9 mouse cellular contexts compared by ENCODE assay signal in the genomic region with DNA sequence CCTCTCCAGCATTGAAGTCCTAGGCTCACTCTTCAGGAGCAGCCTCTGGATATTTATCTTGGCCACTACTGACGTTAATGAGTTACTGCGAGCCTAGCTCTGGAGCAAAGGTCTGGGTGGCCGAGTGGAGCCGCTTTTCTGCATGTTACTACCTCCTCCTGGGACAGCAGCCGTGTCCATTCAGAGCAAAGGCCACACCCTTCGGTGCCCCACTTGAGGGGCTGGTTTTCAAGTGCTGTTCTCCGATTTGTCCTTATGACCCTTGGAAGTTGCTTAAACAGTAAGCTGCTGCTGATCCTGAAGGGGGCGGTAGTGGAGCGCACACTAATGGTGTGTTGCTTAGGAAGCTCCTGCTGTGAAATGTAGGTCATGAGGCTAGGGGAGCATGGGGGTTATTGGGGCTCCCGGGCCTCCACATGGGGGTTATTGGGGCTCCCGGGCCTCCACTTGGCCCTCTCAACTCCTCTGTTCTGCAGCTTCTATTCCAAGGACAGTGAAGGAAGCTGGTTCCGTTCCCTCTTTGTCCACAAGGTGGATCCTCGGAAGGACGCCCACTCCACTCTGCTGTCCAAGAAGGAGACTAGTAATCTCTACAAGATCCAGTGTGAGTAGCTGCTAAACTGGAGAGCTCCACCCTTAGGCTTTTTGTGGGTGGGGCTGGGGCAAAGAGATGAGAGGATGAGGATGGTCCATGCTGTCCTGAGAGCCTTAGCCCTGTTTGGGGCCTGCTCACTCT. TPM values are rescaled to one million over a fixed set of nuclear protein-coding genes. Genes with fewer than 3 reads are reported as not detected.
A peak's percentile ranks its signal among the peaks of the same experiment; 100 is the strongest.
DNase-seq lines count a peak whose midpoint lies in the region; ATAC-seq and TF ChIP-seq lines count a peak whose summit lies in the region.
"Had no signal": no experiment of that assay in that cellular context is flagged by ENCODE, and none has a peak within 500 bp of the region (broad histone marks: within the 10 kb centered on the region; RNA-seq: fewer than 3 reads in every experiment).

No protein-coding gene starts in this region.

- H3K4me3 ChIP-seq in thymus, adult 2 months (ENCODE audit: control insufficient read depth, insufficient read depth, low read length), result no peak overlapping the region
- H3K4me3 ChIP-seq in cortical plate, adult 2 months (ENCODE audit: insufficient read depth, low read length), result no peak overlapping the region
- H3K4me3 ChIP-seq in intestine, postnatal 0 days (ENCODE audit: low read depth, low read length), result no peak overlapping the region
- H3K4me3 ChIP-seq in lung, embryonic 14.5 days (ENCODE audit: low read depth, low read length), result no peak overlapping the region
- H3K4me3 ChIP-seq: embryonic facial prominence, embryonic 15.5 days; neural tube, embryonic 12.5 days had no signal

- H3K9ac ChIP-seq in intestine, postnatal 0 days (ENCODE audit: low read depth, low read length), result no peak overlapping the region
- H3K9ac ChIP-seq in lung, embryonic 14.5 days, result no peak overlapping the region
- H3K9ac ChIP-seq: embryonic facial prominence, embryonic 15.5 days; neural tube, embryonic 12.5 days had no signal

- peak overlapping the region; percentile 49 for H3K4me2 ChIP-seq in intestine, postnatal 0 days (replicated peaks; ENCODE audit: low read depth)
- H3K4me2 ChIP-seq in lung, embryonic 14.5 days, result no peak overlapping the region
- H3K4me2 ChIP-seq: embryonic facial prominence, embryonic 15.5 days; neural tube, embryonic 12.5 days had no signal

- no peak for TF ChIP-seq POLR2A in thymus, adult 2 months (IDR thresholded peaks at IDR 0.05; ENCODE audit: control insufficient read depth, extremely low read depth, insufficient read depth, low read length, poor library complexity)
- no peak for TF ChIP-seq POLR2A in cortical plate, adult 2 months (IDR thresholded peaks at IDR 0.05; ENCODE audit: extremely low read depth, insufficient read depth, low read length)

- H3K27me3 ChIP-seq in thymus, adult 2 months (ENCODE audit: control insufficient read depth, insufficient read depth, low read length), result no peaks in the 10 kb centered on the region
- H3K27me3 ChIP-seq in intestine, postnatal 0 days (replicated peaks; ENCODE audit: control insufficient read depth, insufficient read depth, low read length), result no peaks in the 10 kb centered on the region
- H3K27me3 ChIP-seq in lung, embryonic 14.5 days (ENCODE audit: insufficient read depth, low read length), result no peaks in the 10 kb centered on the region
- H3K27me3 ChIP-seq: embryonic facial prominence, embryonic 15.5 days; neural tube, embryonic 12.5 days had no signal

- DNase-seq in thymus, adult 2 months, result peak; percentile 12
- DNase-seq in thymus, postnatal 36 days, result no peak
- DNase-seq in lung, embryonic 14.5 days, result peak; percentile 67
- no peak for DNase-seq in frontal cortex, postnatal 36 days (ENCODE audit: low spot score in 2 of 2)
- DNase-seq in layer of hippocampus, adult 9-10 months (ENCODE audit: low spot score), result no peak

- H3K4me1 ChIP-seq in thymus, adult 2 months (replicated peaks; ENCODE audit: control insufficient read depth, insufficient read depth, low read length), result no peaks in the 10 kb centered on the region
- H3K4me1 ChIP-seq in cortical plate, adult 2 months (ENCODE audit: control insufficient read depth, insufficient read depth, low read length), result no peaks in the 10 kb centered on the region
- H3K4me1 ChIP-seq in intestine, postnatal 0 days (replicated peaks; ENCODE audit: control insufficient read depth, insufficient read depth, low read length), result peaks cover 3% of the 10 kb centered on the region; the same call in 1 of the 2 replicates
- peaks cover 7% of the 10 kb centered on the region for H3K4me1 ChIP-seq in lung, embryonic 14.5 days (ENCODE audit: insufficient read depth)
- H3K4me1 ChIP-seq: embryonic facial prominence, embryonic 15.5 days had no signal

- H3K36me3 ChIP-seq in thymus, adult 2 months (ENCODE audit: control insufficient read depth, insufficient read depth, low read length), result no peaks in the 10 kb centered on the region
- no peaks in the 10 kb centered on the region for H3K36me3 ChIP-seq in intestine, postnatal 0 days (ENCODE audit: control insufficient read depth, insufficient read depth)
- no peaks in the 10 kb centered on the region for H3K36me3 ChIP-seq in lung, embryonic 14.5 days (ENCODE audit: insufficient read depth)

- no peak overlapping the region for H3K27ac ChIP-seq in thymus, adult 2 months (ENCODE audit: control insufficient read depth, insufficient read depth, low read length)
- no peak overlapping the region for H3K27ac ChIP-seq in cortical plate, adult 2 months (ENCODE audit: insufficient read depth, low read length)
- H3K27ac ChIP-seq in intestine, postnatal 0 days (ENCODE audit: low read depth, low read length), result peak overlapping the region; percentile 69
- no peak overlapping the region for H3K27ac ChIP-seq in lung, embryonic 14.5 days (ENCODE audit: low read depth)
- H3K27ac ChIP-seq: embryonic facial prominence, embryonic 15.5 days; neural tube, embryonic 12.5 days had no signal

- TF ChIP-seq CTCF in thymus, adult 2 months (IDR thresholded peaks at IDR 0.05; ENCODE audit: borderline replicate concordance, control insufficient read depth, extremely low read depth, insufficient read depth, low read length, poor library complexity), result 0 out of 2 replicates have a peak, but pooled peaks have one; percentile 31
- TF ChIP-seq CTCF in cortical plate, adult 2 months (IDR thresholded peaks at IDR 0.05; ENCODE audit: extremely low read depth, insufficient read depth, low read length), result 0 out of 2 replicates have a peak, but pooled peaks have one; percentile 10
- peak; percentile 85 for TF ChIP-seq CTCF in intestine, postnatal 0 days (IDR thresholded peaks at IDR 0.05; ENCODE audit: low read depth)
- TF ChIP-seq CTCF in lung, embryonic 14.5 days (IDR thresholded peaks at IDR 0.05; ENCODE audit: low read depth), result peak; percentile 40

- H3K9me3 ChIP-seq in intestine, postnatal 0 days (ENCODE audit: control insufficient read depth), result no peaks in the 10 kb centered on the region
- no peaks in the 10 kb centered on the region for H3K9me3 ChIP-seq in lung, embryonic 14.5 days (ENCODE audit: low read depth, low read length)
- H3K9me3 ChIP-seq: embryonic facial prominence, embryonic 15.5 days; neural tube, embryonic 12.5 days had no signal

- WGBS in thymus, adult 2 months, result 94% methylated on average over 14 of the region's 14 CpGs
- 27% methylated on average over 14 of the region's 14 CpGs for WGBS in intestine, postnatal 0 days
- 37% methylated on average over 14 of the region's 14 CpGs for WGBS in lung, embryonic 14.5 days

- ATAC-seq in intestine, postnatal 0 days, result peak; percentile 97
- peak; percentile 54; the same call in 1 of the 2 replicates for ATAC-seq in lung, embryonic 14.5 days (ENCODE audit: insufficient read depth)

RNA-seq across cellular contexts. Expression of gene Nipsnap1, which starts 9.3 kb away (rescaled TPM):
- polyA plus RNA-seq in thymus, adult 2 months (2012; rRNA removed), result 52.3 and 53.5 TPM in 2 replicates
- 77.7 and 84.0 TPM in 2 replicates for polyA plus RNA-seq in cortical plate, adult 2 months (2012; rRNA removed)
- polyA plus RNA-seq in intestine, postnatal 0 days (2015; fragmentation: Nextera tagmentation; extraction: Ambion mirVana), result 59.1 and 62.0 TPM in 2 replicates
- 32.0 and 32.4 TPM in 2 replicates for polyA plus RNA-seq in lung, embryonic 14.5 days (2014; fragmentation: Nextera tagmentation; extraction: Ambion mirVana)

RNA-seq across cellular contexts. Expression of gene Thoc5, which starts 12.1 kb away (rescaled TPM):
- polyA plus RNA-seq in thymus, adult 2 months (2012; rRNA removed), result 27.3 and 28.5 TPM in 2 replicates
- polyA plus RNA-seq in cortical plate, adult 2 months (2012; rRNA removed), result 46.4 and 48.1 TPM in 2 replicates
- 15.9 TPM in 2 replicates for polyA plus RNA-seq in intestine, postnatal 0 days (2015; fragmentation: Nextera tagmentation; extraction: Ambion mirVana)
- polyA plus RNA-seq in lung, embryonic 14.5 days (2014; fragmentation: Nextera tagmentation; extraction: Ambion mirVana), result 37.7 and 43.4 TPM in 2 replicates

RNA-seq across cellular contexts. Expression of gene Nf2, which starts 33.7 kb away (rescaled TPM):
- 50.8 and 56.1 TPM in 2 replicates for polyA plus RNA-seq in thymus, adult 2 months (2012; rRNA removed)
- 60.5 and 65.6 TPM in 2 replicates for polyA plus RNA-seq in cortical plate, adult 2 months (2012; rRNA removed)
- polyA plus RNA-seq in intestine, postnatal 0 days (2015; fragmentation: Nextera tagmentation; extraction: Ambion mirVana), result 16.0 and 16.6 TPM in 2 replicates
- polyA plus RNA-seq in lung, embryonic 14.5 days (2014; fragmentation: Nextera tagmentation; extraction: Ambion mirVana), result 43.3 and 47.6 TPM in 2 replicates

Comparison
In these comparisons a context has a peak if more than half of its experiments do, and no peak if none do; other contexts are left out.
1. DNase-seq: peak in thymus, adult 2 months (single experiment) and lung, embryonic 14.5 days (single experiment); none in thymus, postnatal 36 days (0 of 2), frontal cortex, postnatal 36 days (0 of 2) and layer of hippocampus, adult 9-10 months (single experiment).
2. CTCF ChIP-seq: peak in every context shown above with its lines; median percentile 85 in intestine, postnatal 0 days; 40 in lung, embryonic 14.5 days; 31 in thymus, adult 2 months; 10 in cortical plate, adult 2 months.